Mouse (Mus musculus): ENCODE data around the gene Cyyr1.
"Not testable (repeated sequence)": the region's sequence is repeated elsewhere in the genome, so short reads cannot be mapped to it uniquely, and the experiment has no call there.

The Cyyr1 gene

DNA sequence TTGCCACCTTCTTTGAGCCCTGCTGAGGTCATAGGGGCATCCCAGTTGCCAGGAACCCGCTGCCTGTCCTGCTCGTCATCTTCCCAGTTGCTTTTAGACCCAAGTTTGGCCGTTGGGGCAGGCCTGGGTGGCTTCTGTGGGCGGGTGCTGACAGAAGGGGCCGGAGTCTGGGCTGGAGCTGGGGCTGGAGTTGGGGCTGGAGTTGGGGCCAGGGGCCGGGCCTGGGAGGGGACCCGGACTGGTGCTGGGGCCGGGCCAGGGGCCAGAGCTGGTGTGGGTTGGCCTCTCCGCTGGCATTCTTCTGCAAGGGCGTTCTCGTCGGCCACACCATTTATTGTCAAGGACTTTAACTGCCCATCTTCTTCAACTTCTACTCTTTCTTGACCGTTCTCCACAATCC, at the start of gene Cyyr1:
Gene Cyyr1 (minus strand): TSS at position 101 of the 400 bp plus-strand sequence.
- not testable (repeated sequence) for DNase-seq (ENCODE audit: low spot score in 2 of 2)

DNA sequence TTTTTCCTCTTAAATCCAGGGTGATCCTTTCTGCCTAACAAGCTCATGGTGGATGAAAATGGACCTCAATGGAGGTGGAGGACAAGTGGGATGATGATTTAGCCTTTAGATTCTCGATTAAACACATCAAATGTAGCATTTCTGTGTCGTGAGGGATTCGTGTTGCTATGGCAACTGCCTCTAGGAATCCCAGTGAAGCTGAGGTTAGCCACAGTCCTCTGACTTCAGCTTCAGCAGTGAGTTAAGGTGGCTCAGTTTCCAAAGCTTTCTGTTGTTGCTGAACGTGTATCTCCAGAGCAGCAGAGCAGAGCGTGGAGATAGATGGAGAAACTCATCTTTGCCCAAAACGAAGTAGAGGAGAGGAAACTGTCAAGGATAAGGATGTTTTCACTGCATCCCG, 35.6 kb upstream of the Cyyr1 start:
- DNase-seq (ENCODE audit: low spot score in 2 of 2) = no peak

DNA sequence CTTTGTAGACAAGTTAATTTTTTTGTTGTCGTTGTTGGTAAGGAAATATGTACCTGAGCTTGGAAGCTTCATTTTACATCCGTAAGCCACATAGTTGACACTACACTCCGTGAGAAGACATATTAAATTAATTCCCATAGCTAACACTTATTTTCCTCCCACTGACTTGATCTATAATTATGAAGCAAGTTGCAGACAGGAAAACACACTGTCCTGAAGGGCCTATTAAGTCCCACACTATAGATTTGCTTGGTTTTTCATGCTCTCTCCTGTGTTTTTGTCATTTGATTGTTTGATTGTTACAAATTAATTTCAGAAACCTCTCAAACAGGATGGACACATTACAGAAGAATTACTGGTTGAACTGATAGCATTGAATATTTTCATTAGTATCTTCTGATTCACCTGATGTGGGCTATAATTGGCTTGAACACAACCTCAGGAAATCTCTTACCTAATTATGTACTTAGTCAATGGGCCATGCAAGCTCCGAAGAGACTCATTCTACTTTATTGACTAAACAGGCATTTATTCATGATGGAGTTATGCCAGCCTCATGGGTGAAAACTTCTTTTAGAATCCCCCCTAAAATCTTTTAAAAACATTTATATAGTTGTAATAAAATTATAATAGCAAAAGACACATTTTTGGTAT, 34.5 kb upstream of the Cyyr1 start:
- no peak for DNase-seq (ENCODE audit: low spot score in 2 of 2)

DNA sequence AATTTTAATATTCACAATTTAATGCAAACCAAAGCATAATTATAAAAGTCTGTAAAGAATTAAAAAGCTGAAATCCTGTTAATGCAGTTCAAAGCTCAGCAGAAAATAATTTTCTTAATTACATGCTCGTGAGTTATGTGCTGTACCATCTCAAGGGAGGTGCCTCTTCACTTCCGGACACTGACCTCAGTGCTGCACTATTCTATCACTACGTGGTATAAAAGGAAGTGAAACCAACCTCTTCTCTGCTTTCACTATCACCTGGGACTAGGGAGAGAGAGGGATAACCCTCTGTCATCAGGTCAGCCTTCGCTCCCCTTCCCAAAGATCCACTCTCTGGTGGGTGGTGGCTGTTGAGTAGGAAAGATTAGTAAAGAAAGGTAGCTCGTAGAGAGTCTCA, 13.3 kb upstream of the Cyyr1 start:
- DNase-seq (ENCODE audit: low spot score in 2 of 2) = no peak

DNA sequence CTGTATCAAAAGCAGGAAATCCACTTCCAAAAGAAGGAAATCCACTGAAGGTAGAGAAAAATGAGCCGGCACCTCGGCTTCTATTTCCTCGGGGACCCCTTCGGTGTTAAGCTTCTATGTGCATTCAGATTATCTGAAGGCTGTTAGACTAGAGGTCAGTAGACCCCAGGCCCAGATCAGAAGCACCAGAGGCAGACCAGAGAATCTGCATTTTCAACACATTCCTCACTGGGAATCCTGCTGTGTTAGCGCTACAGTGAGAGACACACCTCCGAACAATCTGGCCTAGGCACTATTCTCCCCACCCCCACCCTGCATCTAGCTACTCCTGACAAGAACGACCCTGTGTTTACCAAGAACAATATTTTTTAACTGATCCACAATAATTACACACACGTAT, 641 bp upstream of the Cyyr1 start:
- no peak for DNase-seq (ENCODE audit: low spot score in 2 of 2)

DNA sequence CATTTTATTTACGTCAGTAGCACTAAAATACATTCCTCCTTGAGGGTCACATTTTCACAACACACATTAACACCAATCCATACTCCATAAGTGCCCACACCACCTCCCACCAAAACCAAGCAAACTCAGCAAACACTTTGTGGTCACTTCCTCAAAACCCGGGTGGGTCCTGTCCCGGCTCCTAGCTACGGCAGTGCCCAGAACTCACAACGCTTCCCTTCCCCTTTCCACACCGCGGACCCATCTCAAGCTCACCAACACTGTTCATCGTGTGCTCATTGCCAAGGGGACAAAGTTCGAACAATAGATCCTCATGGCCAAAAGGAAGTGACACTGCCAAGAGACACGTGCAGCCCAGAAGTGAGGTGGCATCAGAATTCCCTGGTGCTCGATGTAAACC, 1.2 kb downstream of the Cyyr1 start:
- DNase-seq (ENCODE audit: low spot score in 2 of 2) = not testable (repeated sequence)

DNA sequence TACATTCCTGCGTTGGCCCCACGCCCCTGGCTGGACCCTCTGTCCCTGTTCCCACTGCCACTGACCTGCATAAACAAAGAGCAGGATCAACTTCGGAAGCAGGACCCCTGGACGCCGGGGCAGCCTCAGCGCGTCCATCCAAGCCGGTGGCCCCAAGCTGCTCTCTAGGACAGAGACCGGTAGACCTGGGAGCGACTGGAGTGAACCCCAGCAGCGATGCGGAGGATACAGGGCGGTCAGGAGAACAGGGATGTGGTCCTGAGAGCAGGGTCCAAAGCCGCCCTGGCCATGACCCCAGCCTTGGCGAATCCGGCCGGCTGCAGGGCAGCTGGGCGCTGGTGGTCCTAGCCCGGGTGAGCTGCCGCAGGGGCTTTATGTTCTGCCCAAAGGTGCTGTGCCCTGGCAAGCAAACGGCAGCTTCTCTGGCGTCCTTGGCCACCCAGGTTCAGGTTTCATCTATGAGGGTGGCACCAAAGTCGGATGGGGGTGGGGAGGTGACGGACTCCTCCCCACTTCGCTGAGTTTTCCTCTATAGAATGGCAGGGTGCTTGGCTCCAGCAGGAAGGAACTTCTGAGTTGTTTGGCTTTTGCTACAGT, 3.1 kb downstream of the Cyyr1 start:
- peak in 1 of 2 experiments; percentile 12 for DNase-seq (ENCODE audit: low spot score in 2 of 2)

DNA sequence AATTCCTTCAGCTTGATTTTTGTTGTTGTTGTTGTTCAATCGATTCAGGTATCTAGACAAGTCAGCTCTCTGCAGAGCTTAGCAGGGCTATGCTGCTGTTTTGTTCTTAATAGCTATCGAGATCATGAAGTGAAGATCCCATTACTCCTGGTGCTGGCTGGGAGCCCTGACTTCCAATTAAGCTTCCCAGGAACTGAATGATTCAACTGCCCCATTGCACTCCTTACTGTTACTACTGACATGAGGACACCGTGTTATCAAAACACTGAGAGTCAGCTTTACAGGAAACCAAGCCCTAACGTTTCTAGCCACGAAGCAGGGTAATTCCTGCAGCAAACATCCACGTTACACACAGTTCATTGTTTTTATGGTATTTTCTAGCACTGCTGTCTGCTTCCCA, 6.7 kb downstream of the Cyyr1 start:
- no peak for DNase-seq (ENCODE audit: low spot score in 2 of 2)

DNA sequence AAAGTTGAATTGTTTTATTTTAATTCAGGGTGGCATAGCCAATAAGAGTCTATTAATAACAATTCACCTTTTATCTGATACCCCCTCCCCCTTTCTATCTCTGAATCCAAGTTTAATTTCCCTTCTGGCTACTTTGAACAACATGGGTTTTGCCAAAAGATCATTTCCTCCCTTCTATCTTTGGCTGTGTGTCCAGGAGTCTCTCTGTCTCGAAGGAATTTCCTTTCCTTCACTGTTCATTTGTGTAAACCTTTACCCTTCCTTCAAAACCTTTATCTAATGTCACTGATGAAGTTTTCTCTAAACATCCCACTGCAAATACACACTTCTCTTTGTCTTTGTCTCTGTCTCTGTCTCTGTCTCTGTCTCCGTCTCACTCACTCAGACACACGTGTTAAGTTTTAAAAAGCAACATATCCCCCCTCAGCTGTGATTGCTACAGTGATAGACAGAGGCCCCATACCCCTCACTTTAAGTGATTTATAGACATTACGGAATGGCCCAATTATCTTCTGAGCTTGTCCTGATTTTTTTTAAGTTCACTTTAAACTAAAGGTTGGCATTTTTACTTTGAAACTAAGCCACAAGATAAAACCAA, 11.4 kb downstream of the Cyyr1 start:
- DNase-seq (ENCODE audit: low spot score in 2 of 2) = no peak

DNA sequence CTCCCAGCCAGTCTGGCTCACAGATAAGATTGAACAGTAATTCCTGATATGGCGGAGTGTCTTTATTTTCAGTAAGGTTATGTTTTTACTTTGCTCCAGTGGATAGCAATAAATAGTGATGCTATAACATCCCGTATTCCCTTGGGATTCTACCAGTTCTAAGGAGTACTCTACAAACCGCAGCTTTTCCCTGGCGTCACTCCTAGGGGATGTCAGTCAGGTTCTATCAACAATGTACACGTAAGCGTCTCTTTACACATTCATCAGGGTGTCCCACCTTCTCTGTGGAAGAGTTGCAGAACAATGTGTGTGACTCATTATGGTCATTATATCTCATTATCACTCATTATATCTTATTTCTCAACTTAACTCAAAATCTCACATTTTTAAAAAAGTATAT, 12.2 kb downstream of the Cyyr1 start:
- no peak for DNase-seq (ENCODE audit: low spot score in 2 of 2)

DNA sequence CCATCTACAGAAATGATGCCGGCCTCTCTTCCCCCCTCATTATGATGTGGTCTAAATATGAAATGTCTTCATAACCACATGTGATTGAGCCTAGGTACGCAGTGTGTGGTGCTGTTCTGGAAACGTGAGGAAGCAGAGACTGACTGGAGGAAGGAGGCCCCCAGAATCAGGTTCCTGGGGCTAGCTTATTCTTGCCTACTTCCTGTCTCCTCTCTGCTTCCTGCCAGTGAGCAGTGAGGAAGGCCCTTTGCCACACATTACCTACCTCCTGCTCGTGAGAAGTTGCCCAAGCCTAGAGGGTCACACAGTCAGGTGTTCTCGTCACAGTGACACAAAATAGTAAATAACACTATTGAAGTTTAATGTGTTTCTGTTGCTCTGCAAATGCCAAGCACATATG, 14.8 kb downstream of the Cyyr1 start:
- DNase-seq (ENCODE audit: low spot score in 2 of 2) = no peak

DNA sequence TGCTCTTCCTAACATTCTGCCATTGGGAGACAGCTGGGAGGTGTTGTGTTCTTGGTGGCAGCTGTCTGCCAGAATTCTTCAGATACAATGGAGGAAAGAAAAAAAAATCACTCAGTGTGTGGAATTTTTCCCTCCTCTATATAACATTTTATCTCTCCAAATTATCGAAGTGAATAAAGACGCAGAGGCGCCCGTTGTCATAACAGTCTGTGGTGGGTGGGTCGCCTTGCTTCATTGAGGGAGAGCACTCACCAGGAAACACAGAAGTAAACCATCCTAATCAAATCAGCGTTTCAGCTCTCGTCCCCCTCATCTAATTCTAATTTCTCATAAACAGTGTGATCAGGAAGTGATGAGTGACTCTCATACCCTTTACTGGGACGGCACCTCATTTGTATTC, 17.1 kb downstream of the Cyyr1 start:
- DNase-seq (ENCODE audit: low spot score in 2 of 2) = no peak

DNA sequence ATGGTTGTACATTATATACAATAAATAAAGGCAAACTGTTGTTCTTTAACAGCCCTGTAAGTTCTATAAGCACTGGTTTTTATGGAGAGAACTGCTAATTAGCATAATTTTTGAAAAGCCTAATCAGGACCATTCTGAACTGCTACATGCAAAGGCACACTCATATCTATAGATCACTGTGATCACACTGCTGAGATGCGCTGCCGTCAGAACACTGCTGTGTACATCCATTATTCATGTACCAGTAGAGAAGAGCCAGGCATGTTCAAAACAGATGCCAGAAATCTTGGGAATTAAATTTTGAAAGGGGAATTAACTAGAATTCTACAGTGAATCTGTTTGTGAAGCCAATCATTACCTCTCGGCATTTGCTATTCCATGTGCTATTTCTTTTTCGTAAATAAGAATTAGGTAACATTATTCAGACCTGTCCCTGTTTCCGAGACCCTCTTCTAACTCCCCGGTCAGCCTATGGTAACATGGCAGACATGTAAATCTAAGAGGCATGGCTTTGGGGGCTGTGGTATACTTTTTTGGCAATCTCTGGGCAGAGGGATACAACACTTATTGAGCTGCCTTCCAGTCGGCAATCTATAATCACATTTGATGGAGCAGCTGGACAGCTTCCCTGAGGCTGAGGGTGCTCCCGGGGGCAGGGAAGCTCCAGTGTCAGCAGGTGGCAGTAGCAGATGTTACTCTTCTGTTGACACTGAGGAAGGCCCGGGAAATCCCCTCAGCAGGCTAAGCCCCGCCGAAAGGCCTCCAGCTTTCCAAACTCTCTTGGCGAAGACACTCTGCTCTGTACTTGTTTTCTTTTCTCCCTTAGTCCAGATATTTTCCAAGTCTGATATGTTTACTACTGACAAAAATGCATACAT, 25.2 kb downstream of the Cyyr1 start:
- no peak for DNase-seq (ENCODE audit: low spot score in 2 of 2)

DNA sequence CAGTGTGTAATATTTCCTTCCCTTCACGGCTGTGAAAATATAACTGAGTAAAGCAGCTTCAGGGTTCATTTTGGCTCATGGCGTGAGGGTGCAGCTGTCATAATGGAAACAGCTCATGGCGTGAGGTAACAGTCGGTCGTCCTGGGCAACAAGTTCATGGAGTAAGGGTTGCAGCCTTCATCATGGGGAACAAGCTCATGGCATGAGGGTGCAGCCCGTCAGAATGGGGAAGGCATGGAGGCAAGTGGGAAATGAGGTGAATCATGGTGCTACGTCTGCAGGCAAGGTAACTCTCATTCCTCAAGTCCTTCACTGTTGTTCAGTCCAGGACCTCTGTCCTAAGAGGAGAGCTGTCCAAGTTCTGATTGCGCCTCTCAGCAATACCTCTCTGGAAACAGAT, 28.6 kb downstream of the Cyyr1 start:
- no peak for DNase-seq (ENCODE audit: low spot score in 2 of 2)

DNA sequence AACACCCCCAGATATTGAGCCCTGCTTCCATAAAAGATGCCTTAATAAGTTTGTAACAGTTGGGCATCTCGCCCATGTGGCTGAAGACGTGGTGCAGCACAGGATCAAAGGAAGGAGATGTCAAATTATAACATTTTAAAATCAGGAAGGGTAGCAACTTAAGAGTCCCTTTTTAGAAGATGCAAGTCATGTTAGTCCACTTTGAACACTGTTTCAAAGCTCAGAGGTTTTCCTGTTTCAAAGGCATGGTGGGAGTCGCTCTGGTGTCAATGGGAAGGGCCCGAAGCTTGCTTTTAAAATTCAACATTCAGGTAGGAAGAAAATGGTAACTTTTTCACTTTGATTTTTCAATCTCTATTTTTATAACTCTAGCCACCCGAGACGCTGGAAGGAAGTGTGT, 45.9 kb downstream of the Cyyr1 start:
- DNase-seq (ENCODE audit: low spot score in 2 of 2) = no peak

DNA sequence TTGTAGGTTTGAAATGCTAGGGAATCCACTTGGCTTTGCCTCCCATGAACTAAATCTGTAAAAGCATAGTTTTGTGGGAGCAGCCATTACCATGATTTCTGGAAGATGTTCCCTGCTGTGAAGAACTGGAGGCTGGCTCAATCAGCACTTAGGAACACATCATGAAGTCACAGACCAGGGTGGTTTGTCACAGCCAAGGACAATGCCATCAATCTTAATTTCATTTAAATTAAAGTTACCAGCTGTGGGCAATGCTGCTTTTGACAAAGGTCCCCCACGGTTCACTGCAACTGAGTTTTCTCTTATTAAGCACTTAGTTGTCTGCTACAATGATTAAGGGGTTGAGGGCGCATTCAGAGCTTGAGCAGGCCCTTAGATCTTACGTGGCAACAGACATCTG, 48.1 kb downstream of the Cyyr1 start:
- DNase-seq (ENCODE audit: low spot score in 2 of 2) = no peak

DNA sequence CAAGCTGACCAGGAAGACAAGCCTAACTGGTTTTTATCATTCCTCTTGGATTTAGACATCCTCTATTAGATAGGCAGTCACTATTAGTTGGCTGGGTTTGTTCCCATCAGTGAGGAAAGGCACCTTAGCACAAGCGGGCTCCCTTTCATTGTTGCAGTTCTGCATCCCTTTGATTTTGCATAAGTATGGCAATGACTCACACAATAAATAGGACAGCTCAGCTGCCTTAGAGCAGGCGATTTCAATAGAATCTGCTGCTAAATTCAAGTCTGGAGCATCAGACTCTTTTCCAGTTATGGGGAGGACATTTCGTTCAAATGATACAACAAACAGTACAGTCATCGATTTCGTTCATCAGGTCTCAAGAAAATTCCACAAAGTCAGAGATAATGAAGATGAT, 49.8 kb downstream of the Cyyr1 start:
- no peak for DNase-seq (ENCODE audit: low spot score in 2 of 2)

DNA sequence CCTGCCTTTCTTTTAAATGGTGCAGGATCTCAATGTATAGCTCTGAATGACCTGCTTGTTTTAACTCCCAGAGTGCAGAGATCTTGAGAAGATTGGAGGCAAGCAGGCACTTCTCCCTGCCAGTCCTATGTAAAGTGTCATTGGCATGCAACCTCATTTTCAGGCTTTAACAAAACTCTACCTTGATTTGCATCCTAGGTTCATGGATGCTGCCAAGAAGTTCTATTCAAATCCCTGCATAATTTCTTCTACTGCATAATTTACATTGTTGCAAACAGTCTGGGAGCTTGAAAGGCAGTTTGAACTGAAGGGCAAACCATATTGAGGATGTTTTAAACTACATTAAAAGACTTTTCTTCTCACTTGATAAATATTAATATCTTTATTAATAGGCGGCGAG, 57.4 kb downstream of the Cyyr1 start:
- DNase-seq (ENCODE audit: low spot score in 2 of 2) = no peak

DNA sequence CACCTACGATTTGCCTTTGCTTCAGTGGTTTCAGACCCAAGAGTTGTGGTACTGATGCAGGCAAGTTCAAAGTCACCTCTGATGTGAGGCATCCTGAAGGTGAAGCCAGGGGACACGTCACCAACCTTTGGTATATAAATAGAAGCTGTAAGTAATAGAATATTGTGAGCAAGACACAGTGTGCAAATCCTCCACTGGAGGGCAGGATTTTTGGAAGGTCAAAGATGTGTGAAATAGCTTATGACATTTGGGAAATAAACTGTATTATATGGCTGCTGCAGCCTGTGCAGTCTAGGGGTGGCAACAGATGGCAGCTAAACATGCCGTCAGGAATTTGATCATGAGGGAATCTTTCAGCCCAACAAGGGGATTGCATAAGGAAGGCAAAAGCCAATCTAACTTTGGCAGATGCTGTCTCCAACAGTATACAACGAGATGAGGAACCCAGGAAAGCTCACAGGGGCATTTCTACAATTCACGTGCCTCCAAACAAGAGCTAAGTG, 65.0 kb downstream of the Cyyr1 start:
- DNase-seq (ENCODE audit: low spot score in 2 of 2) = no peak

DNA sequence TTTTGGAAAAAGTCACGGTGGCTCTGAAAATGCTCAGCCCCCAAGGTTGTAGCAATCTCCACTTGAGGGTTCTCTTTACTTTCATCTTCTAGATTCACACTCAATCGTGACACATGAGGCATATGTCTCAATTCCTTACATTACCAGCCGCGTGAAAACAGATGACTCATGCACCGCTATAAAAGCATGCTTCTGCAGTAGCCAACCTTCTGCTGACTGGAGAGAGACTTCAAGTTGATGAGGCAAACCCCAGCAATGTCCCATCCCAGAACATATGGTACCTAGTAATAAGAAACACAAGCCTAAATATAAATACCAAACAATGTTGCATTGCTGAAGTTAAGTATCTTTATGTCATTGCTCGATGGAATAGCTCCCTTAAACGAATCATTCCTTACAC, 65.9 kb downstream of the Cyyr1 start:
- no peak for DNase-seq (ENCODE audit: low spot score in 2 of 2)

DNA sequence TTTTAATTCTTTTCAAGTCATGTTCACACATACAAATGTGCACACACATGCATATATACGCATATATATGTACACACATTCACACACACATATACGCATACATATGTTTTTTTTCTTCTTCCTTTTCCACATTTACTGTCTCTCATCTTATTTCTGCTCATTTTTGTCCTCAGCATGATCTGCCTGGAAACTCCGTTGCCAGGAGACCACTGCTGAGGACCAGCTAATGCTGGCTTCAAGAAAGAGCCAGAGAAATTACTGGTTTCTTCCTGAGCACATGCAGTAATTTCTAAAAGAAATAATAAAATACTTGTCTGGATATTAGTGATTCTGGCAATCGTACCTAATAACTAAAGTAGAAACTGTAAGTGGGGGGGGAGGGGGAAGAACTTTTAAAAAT, 68.6 kb downstream of the Cyyr1 start:
- DNase-seq (ENCODE audit: low spot score in 2 of 2) = no peak

DNA sequence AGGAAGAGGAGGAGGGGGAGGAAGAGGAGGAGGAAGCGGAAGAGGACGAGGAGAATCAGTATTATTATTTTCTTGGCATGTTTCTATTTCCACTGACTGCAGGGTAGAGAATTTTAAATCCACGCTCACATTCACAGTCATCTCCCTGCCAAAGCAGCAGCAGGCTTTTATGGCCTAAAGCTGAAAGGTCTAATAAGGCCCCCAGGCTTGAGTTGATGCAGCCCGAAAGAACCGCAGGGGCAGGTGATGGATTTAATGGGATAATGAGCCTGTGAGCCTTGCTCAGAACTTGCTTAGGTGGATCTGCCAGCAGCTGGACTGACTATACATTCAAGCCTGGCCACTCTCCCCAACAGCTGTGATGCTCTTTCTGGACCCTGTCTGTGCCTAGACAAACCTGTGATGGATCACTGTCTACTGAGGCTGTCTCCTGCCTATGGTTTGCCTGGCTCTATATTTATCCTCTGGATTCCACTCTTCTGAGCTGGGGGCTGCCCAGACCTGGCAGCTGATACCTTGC, 78.6 kb downstream of the Cyyr1 start:
- DNase-seq (ENCODE audit: low spot score in 2 of 2) = no peak
